In the genomic region with DNA sequence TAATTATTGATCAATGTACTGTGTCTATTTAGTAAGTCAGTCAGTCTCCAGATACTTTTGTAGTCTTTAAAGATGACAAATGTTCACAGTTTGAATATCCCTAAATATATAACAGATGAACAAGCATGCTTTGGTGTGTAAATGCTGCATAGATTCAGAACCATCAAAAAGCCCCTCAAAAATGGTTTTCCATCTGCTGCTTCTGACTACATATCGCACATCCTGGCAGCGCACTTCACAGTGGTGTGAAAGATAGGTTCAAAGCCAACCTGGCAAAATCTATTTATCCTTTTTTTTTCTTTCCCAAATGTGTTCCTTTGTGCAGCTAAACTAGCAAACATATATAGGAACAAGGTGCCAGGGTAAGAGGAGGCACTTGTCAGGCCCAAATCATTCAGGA, we compare ENCODE assay signal across 27 mouse cellular contexts.
DNase-seq lines count a peak whose midpoint lies in the region; ATAC-seq and TF ChIP-seq lines count a peak whose summit lies in the region.
"Had no signal": no experiment of that assay in that cellular context is flagged by ENCODE, and none has a peak within 500 bp of the region (broad histone marks: within the 10 kb centered on the region; RNA-seq: fewer than 3 reads in every experiment).

No protein-coding gene starts in this region.

- H3K4me3 ChIP-seq in forebrain, embryonic 13.5 days, result no peak overlapping the region
- no peak overlapping the region for H3K4me3 ChIP-seq in forebrain, embryonic 10.5 days
- no peak overlapping the region for H3K4me3 ChIP-seq in forebrain, embryonic 15.5 days
- H3K4me3 ChIP-seq in forebrain, embryonic 11.5 days (ENCODE audit: low read depth, low read length), result no peak overlapping the region
- no peak overlapping the region for H3K4me3 ChIP-seq in forebrain, embryonic 16.5 days (replicated peaks; ENCODE audit: low read length)
- H3K4me3 ChIP-seq: embryonic facial prominence, embryonic 13.5 days; embryonic facial prominence, embryonic 15.5 days; erythroblast, embryonic 14.5 days had no signal

- H3K4me2 ChIP-seq in forebrain, embryonic 13.5 days, result no peak overlapping the region
- no peak overlapping the region for H3K4me2 ChIP-seq in forebrain, embryonic 15.5 days (replicated peaks)
- no peak overlapping the region for H3K4me2 ChIP-seq in forebrain, embryonic 11.5 days (ENCODE audit: low read depth, low read length, severe bottlenecking)
- H3K4me2 ChIP-seq in forebrain, embryonic 16.5 days (ENCODE audit: low read length), result no peak overlapping the region
- H3K4me2 ChIP-seq: embryonic facial prominence, embryonic 13.5 days; embryonic facial prominence, embryonic 15.5 days had no signal

- TF ChIP-seq POLR2A in brain, embryonic 14.5 days (IDR thresholded peaks at IDR 0.05; ENCODE audit: borderline replicate concordance, extremely low read depth, insufficient read depth, insufficient read length, poor library complexity, severe bottlenecking), result no peak

- no peak overlapping the region for H3K27ac ChIP-seq in forebrain, embryonic 13.5 days
- no peak overlapping the region for H3K27ac ChIP-seq in forebrain, embryonic 10.5 days
- peak overlapping the region; percentile 50 for H3K27ac ChIP-seq in forebrain, embryonic 15.5 days (replicated peaks)
- no peak overlapping the region for H3K27ac ChIP-seq in forebrain, embryonic 11.5 days (ENCODE audit: low read depth, low read length)
- peak overlapping the region; percentile 41 for H3K27ac ChIP-seq in forebrain, embryonic 16.5 days (ENCODE audit: low read length)
- H3K27ac ChIP-seq: embryonic facial prominence, embryonic 13.5 days; embryonic facial prominence, embryonic 15.5 days had no signal

- H3K9ac ChIP-seq in forebrain, embryonic 13.5 days, result no peak overlapping the region
- H3K9ac ChIP-seq in forebrain, embryonic 15.5 days (replicated peaks), result no peak overlapping the region
- no peak overlapping the region for H3K9ac ChIP-seq in forebrain, embryonic 11.5 days (ENCODE audit: low read length)
- H3K9ac ChIP-seq in forebrain, embryonic 16.5 days (replicated peaks; ENCODE audit: low read depth, low read length), result no peak overlapping the region
- H3K9ac ChIP-seq: embryonic facial prominence, embryonic 13.5 days; embryonic facial prominence, embryonic 15.5 days had no signal

- ATAC-seq in forebrain, embryonic 13.5 days, result peak; percentile 45; the same call in 1 of the 2 replicates
- ATAC-seq in forebrain, embryonic 15.5 days (replicated peaks), result peak; percentile 57; the same call in 1 of the 2 replicates
- ATAC-seq in forebrain, embryonic 11.5 days (replicated peaks; ENCODE audit: low FRiP score), result no peak
- peak; percentile 78 for ATAC-seq in forebrain, embryonic 16.5 days
- ATAC-seq in granulocyte monocyte progenitor cell, adult 5-6 weeks (replicated peaks; ENCODE audit: poor library complexity, severe bottlenecking), result no peak
- ATAC-seq: activated CD4-positive, CD25-positive, alpha-beta regulatory T cell, adult 4 months; CD4-positive, CD25-positive, alpha-beta regulatory T cell, adult 4 months; Patski had no signal

- no peaks in the 10 kb centered on the region for H3K36me3 ChIP-seq in forebrain, embryonic 13.5 days (ENCODE audit: poor library complexity, severe bottlenecking)
- no peaks in the 10 kb centered on the region for H3K36me3 ChIP-seq in forebrain, embryonic 10.5 days (replicated peaks)
- H3K36me3 ChIP-seq in forebrain, embryonic 15.5 days, result no peaks in the 10 kb centered on the region
- H3K36me3 ChIP-seq in forebrain, embryonic 11.5 days (ENCODE audit: control insufficient read depth, insufficient read depth, low read length), result no peaks in the 10 kb centered on the region
- H3K36me3 ChIP-seq in forebrain, embryonic 16.5 days (ENCODE audit: control insufficient read depth, insufficient read depth), result no peaks in the 10 kb centered on the region
- H3K36me3 ChIP-seq: embryonic facial prominence, embryonic 13.5 days; embryonic facial prominence, embryonic 15.5 days; G1E had no signal

- H3K9me3 ChIP-seq in forebrain, embryonic 13.5 days (replicated peaks), result no peaks in the 10 kb centered on the region
- H3K9me3 ChIP-seq in forebrain, embryonic 10.5 days, result no peaks in the 10 kb centered on the region
- no peaks in the 10 kb centered on the region for H3K9me3 ChIP-seq in forebrain, embryonic 15.5 days
- no peaks in the 10 kb centered on the region for H3K9me3 ChIP-seq in forebrain, embryonic 11.5 days (ENCODE audit: control insufficient read depth, low read length)
- no peaks in the 10 kb centered on the region for H3K9me3 ChIP-seq in forebrain, embryonic 16.5 days (ENCODE audit: control insufficient read depth, low read length)
- H3K9me3 ChIP-seq: embryonic facial prominence, embryonic 13.5 days; embryonic facial prominence, embryonic 15.5 days had no signal

- H3K27me3 ChIP-seq in forebrain, embryonic 13.5 days, result no peaks in the 10 kb centered on the region
- H3K27me3 ChIP-seq in forebrain, embryonic 10.5 days (ENCODE audit: poor library complexity, severe bottlenecking), result no peaks in the 10 kb centered on the region
- no peaks in the 10 kb centered on the region for H3K27me3 ChIP-seq in forebrain, embryonic 15.5 days
- H3K27me3 ChIP-seq in forebrain, embryonic 11.5 days (ENCODE audit: control insufficient read depth, insufficient read depth, low read length), result no peaks in the 10 kb centered on the region
- H3K27me3 ChIP-seq in forebrain, embryonic 16.5 days (replicated peaks; ENCODE audit: control insufficient read depth, insufficient read depth, low read length), result no peaks in the 10 kb centered on the region
- H3K27me3 ChIP-seq: CH12.LX; embryonic facial prominence, embryonic 13.5 days; embryonic facial prominence, embryonic 15.5 days had no signal

- no peak for TF ChIP-seq CTCF in brain, embryonic 14.5 days (IDR thresholded peaks at IDR 0.05; ENCODE audit: borderline replicate concordance, extremely low read depth, insufficient read depth, insufficient read length)

- no peak for DNase-seq in forebrain, embryonic 10.5 days (ENCODE audit: extremely low spot score, low spot score)
- no peak for DNase-seq in forebrain, embryonic 11.5 days (ENCODE audit: low spot score)
- peak; percentile 64 for DNase-seq in brain, embryonic 14.5 days (ENCODE audit: low read depth)
- DNase-seq in spleen, postnatal 10 days (ENCODE audit: low spot score in 2 of 2), result no peak
- DNase-seq: adrenal gland, adult 2 months; adrenal gland, postnatal 10 days; adrenal gland, postnatal 25 days; B cell, adult 2 months; cerebellum, adult 11 months; cerebellum, adult 18-20 months; cerebellum, adult 8-10 months; cerebellum, adult 9-11 months; cerebellum, postnatal 14 days; cerebellum, postnatal 36 days; embryo, embryonic 11 days had no signal

- 91% methylated on average over 2 of the region's 2 CpGs for WGBS in forebrain, embryonic 13.5 days
- WGBS in forebrain, embryonic 10.5 days, result 96% methylated on average over 2 of the region's 2 CpGs
- 78% methylated on average over 2 of the region's 2 CpGs for WGBS in forebrain, embryonic 15.5 days
- 91% methylated on average over 2 of the region's 2 CpGs for WGBS in forebrain, embryonic 11.5 days
- WGBS in forebrain, embryonic 16.5 days, result 67% methylated on average over 2 of the region's 2 CpGs

- H3K4me1 ChIP-seq in forebrain, embryonic 13.5 days, result no peaks in the 10 kb centered on the region
- no peaks in the 10 kb centered on the region for H3K4me1 ChIP-seq in forebrain, embryonic 10.5 days
- H3K4me1 ChIP-seq in forebrain, embryonic 15.5 days, result no peaks in the 10 kb centered on the region
- no peaks in the 10 kb centered on the region for H3K4me1 ChIP-seq in forebrain, embryonic 11.5 days (replicated peaks; ENCODE audit: control insufficient read depth, insufficient read depth, low read length)
- no peaks in the 10 kb centered on the region for H3K4me1 ChIP-seq in forebrain, embryonic 16.5 days (replicated peaks; ENCODE audit: control insufficient read depth, insufficient read depth, low read length)
- H3K4me1 ChIP-seq: embryonic facial prominence, embryonic 13.5 days; embryonic facial prominence, embryonic 15.5 days had no signal

Comparison
In these comparisons a context has a peak if more than half of its experiments do, and no peak if none do; other contexts are left out.
1. ATAC-seq: peak in forebrain, embryonic 13.5 days (single experiment), forebrain, embryonic 15.5 days (single experiment) and forebrain, embryonic 16.5 days (single experiment); none in forebrain, embryonic 11.5 days (single experiment) and granulocyte monocyte progenitor cell, adult 5-6 weeks (single experiment).
2. H3K27ac ChIP-seq: peak in forebrain, embryonic 15.5 days (single experiment) and forebrain, embryonic 16.5 days (single experiment); none in forebrain, embryonic 13.5 days (single experiment), forebrain, embryonic 10.5 days (single experiment) and forebrain, embryonic 11.5 days (single experiment).